Mouse (Mus musculus) cortical plate, adult 2 months (tissue): ENCODE measurements at regions not wholly inside any gene's neighbourhood (a gene's known extent, or its start where the extent isn't known, plus 50 kb on each side); places are given as distances from the start of the nearest gene placed in this dataset.
"Not testable (repeated sequence)": the region's sequence is repeated elsewhere in the genome, so short reads cannot be mapped to it uniquely, and the experiment has no call there.

Experiments
- CTCF ChIP-seq: fragments of 200-500 bp; IDR thresholded peaks from 2 replicates; pipeline ENCODE4 v1.5.1; 2011; ENCODE audit warnings: mild to moderate bottlenecking, control low read depth, low read length; ENCODE audit not compliant: insufficient read depth; ENCODE audit errors: extremely low read depth
- POLR2A ChIP-seq: fragments of 200-500 bp; IDR thresholded peaks from 2 replicates; pipeline ENCODE4 v1.6.1; 2011; ENCODE audit warnings: mild to moderate bottlenecking, low read length, control low read depth; ENCODE audit not compliant: insufficient read depth; ENCODE audit errors: extremely low read depth

DNA sequence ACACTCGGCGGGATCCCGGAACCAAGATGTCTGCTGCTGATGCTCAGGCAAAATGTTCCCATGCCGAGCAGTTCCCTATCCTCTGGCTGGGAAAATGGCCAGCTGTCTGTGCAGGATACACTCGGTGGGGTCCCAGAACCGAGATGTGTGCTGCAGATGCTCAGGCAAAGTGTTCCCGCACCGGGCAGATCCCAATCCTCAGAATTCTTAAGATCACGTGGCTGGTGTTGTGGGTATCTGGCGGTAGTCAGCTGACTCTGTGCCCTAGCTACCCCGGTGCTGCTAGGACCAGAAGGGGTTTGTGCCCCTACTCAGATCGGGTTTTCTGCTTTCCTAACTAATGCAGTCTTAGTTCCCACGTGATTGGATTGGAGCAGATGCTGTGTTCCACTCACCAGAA is 1049.3 kb downstream of the Adgrl3 start:
- not testable (repeated sequence) for TF ChIP-seq CTCF, POLR2A
